Comparison of ENCODE assay signal across 11 mouse cellular contexts in genomic region chr11:31744076-31744785, GRCm38 (mm10).
DNase-seq lines count a peak whose midpoint lies in the region; ATAC-seq and TF ChIP-seq lines count a peak whose summit lies in the region.
"Had no signal": no experiment of that assay in that cellular context is flagged by ENCODE, and none has a peak within 500 bp of the region (broad histone marks: within the 10 kb centered on the region; RNA-seq: fewer than 3 reads in every experiment).

No protein-coding gene starts in this region.

- no peak for TF ChIP-seq POLR2A in cortical plate, adult 2 months (IDR thresholded peaks at IDR 0.05; ENCODE audit: extremely low read depth, insufficient read depth, low read length)

- no peaks in the 10 kb centered on the region for H3K9me3 ChIP-seq in lung, embryonic 16.5 days (ENCODE audit: control insufficient read depth, low read length)
- no peaks in the 10 kb centered on the region for H3K9me3 ChIP-seq in stomach, embryonic 15.5 days
- H3K9me3 ChIP-seq: limb, embryonic 12.5 days had no signal

- peak; percentile 23 for TF ChIP-seq CTCF in layer of hippocampus, adult 2 months (conservative IDR thresholded peaks at IDR 0.05)
- no peak for TF ChIP-seq CTCF in cortical plate, adult 2 months (IDR thresholded peaks at IDR 0.05; ENCODE audit: extremely low read depth, insufficient read depth, low read length)

- ATAC-seq in lung, embryonic 16.5 days (ENCODE audit: low read depth): peak; percentile 3
- no peak for ATAC-seq in stomach, embryonic 15.5 days (ENCODE audit: insufficient read depth, low FRiP score, low read depth)

- H3K9ac ChIP-seq in lung, embryonic 16.5 days (ENCODE audit: low read length): no peak overlapping the region
- 0 out of 2 replicates have a peak overlapping the region, but pooled peaks have one; percentile 4 for H3K9ac ChIP-seq in stomach, embryonic 15.5 days
- H3K9ac ChIP-seq: limb, embryonic 12.5 days had no signal

- H3K27ac ChIP-seq in layer of hippocampus, adult 2 months: peak overlapping the region; percentile 43; the same call in 1 of the 2 replicates
- H3K27ac ChIP-seq in cortical plate, adult 2 months (ENCODE audit: insufficient read depth, low read length): 0 out of 2 replicates have a peak overlapping the region, but pooled peaks have one; percentile 25
- H3K27ac ChIP-seq in lung, embryonic 16.5 days (ENCODE audit: low read length): peak overlapping the region; percentile 64
- no peak overlapping the region for H3K27ac ChIP-seq in stomach, embryonic 15.5 days
- H3K27ac ChIP-seq: limb, embryonic 12.5 days; macrophage had no signal

- no peaks in the 10 kb centered on the region for H3K27me3 ChIP-seq in lung, embryonic 16.5 days (ENCODE audit: control insufficient read depth, insufficient read depth, low read depth, low read length)
- no peaks in the 10 kb centered on the region for H3K27me3 ChIP-seq in stomach, embryonic 15.5 days (replicated peaks)
- H3K27me3 ChIP-seq: limb, embryonic 12.5 days had no signal

- H3K36me3 ChIP-seq in lung, embryonic 16.5 days (ENCODE audit: control insufficient read depth, insufficient read depth, low read length): no peaks in the 10 kb centered on the region
- H3K36me3 ChIP-seq in stomach, embryonic 15.5 days: no peaks in the 10 kb centered on the region
- H3K36me3 ChIP-seq: limb, embryonic 12.5 days had no signal

- no peak for DNase-seq in layer of hippocampus, adult 2 months (ENCODE audit: low spot score in 2 of 2)
- DNase-seq in layer of hippocampus, postnatal 25 days (ENCODE audit: extremely low spot score in 1 of 2, low spot score in 1 of 2): no peak
- DNase-seq in spleen, postnatal 36 days (ENCODE audit: low spot score in 2 of 2): no peak
- no peak for DNase-seq in left cerebral cortex, adult 18-20 months (ENCODE audit: low spot score in 2 of 2)
- DNase-seq: adrenal gland, adult 2 months; heart, postnatal 4 days had no signal

- no peak overlapping the region for H3K4me2 ChIP-seq in lung, embryonic 16.5 days (ENCODE audit: low read depth, low read length)
- H3K4me2 ChIP-seq in stomach, embryonic 15.5 days: no peak overlapping the region
- H3K4me2 ChIP-seq: limb, embryonic 12.5 days had no signal

- no peak overlapping the region for H3K4me3 ChIP-seq in layer of hippocampus, adult 2 months
- no peak overlapping the region for H3K4me3 ChIP-seq in cortical plate, adult 2 months (ENCODE audit: insufficient read depth, low read length)
- H3K4me3 ChIP-seq in lung, embryonic 16.5 days (ENCODE audit: low read length): no peak overlapping the region
- no peak overlapping the region for H3K4me3 ChIP-seq in stomach, embryonic 15.5 days (replicated peaks)
- H3K4me3 ChIP-seq: limb, embryonic 12.5 days had no signal

- H3K4me1 ChIP-seq in cortical plate, adult 2 months (ENCODE audit: control insufficient read depth, insufficient read depth, low read length): peaks cover 2% of the 10 kb centered on the region; the same call in 1 of the 2 replicates
- peaks cover 14% of the 10 kb centered on the region for H3K4me1 ChIP-seq in lung, embryonic 16.5 days (replicated peaks; ENCODE audit: control insufficient read depth, insufficient read depth, low read length)
- H3K4me1 ChIP-seq in stomach, embryonic 15.5 days: 0 out of 2 replicates have a peak, but pooled peaks cover 9% of the 10 kb centered on the region

- WGBS in lung, embryonic 16.5 days: 71% methylated on average over 12 of the region's 12 CpGs
- WGBS in stomach, embryonic 15.5 days: 74% methylated on average over 12 of the region's 12 CpGs
